Mouse (Mus musculus) midbrain, embryonic 15.5 days (tissue): Measurements from ENCODE around the gene Ndufs3. TPM values are rescaled to one million over a fixed set of nuclear protein-coding genes. Genes with fewer than 3 reads are reported as not detected.

Experiments
- polyA plus RNA-seq: library from polyadenylated mRNA; unstranded; fragments of >200 nt; fragmentation: Nextera tagmentation; extraction: Ambion mirVana; gene quantifications from 2 replicates; pipeline ENCODE4 v1.2.1, GENCODE M21; 2015

The Ndufs3 gene
- polyA plus RNA-seq, 1 experiment from 2014 or later: 202 TPM

Other genes starting within 250 kb of the Ndufs3 start
- 25.1 and 28.9 TPM in 2 replicates for gene Nup160, start 227.6 kb downstream of the Ndufs3 start, polyA plus RNA-seq
- gene Fnbp4, start 159.5 kb downstream of the Ndufs3 start, polyA plus RNA-seq: 101 and 116 TPM in 2 replicates
- 0.49 and 0.62 TPM in 2 replicates for gene Agbl2, start 122.1 kb downstream of the Ndufs3 start, polyA plus RNA-seq
- 242 and 250 TPM in 2 replicates for gene Mtch2, start 57.7 kb downstream of the Ndufs3 start, polyA plus RNA-seq
- 137 and 138 TPM in 2 replicates for gene C1qtnf4, start 19.0 kb downstream of the Ndufs3 start, polyA plus RNA-seq
- gene Kbtbd4, start 87 bp downstream of the Ndufs3 start, polyA plus RNA-seq: 70.4 and 71.1 TPM in 2 replicates
- 123 and 129 TPM in 2 replicates for gene Celf1, start 35.6 kb upstream of the Ndufs3 start, polyA plus RNA-seq
- gene Rapsn, start 130.8 kb upstream of the Ndufs3 start, polyA plus RNA-seq: 0.61 and 1.2 TPM in 2 replicates
- gene Psmc3, start 149.2 kb upstream of the Ndufs3 start, polyA plus RNA-seq: 226 and 233 TPM in 2 replicates
- 35.7 and 36.8 TPM in 2 replicates for gene Slc39a13, start 165.6 kb upstream of the Ndufs3 start, polyA plus RNA-seq
- 3.3 and 4.2 TPM in 2 replicates for gene Spi1, start 177.6 kb upstream of the Ndufs3 start, polyA plus RNA-seq
- gene Mybpc3, start 213.3 kb upstream of the Ndufs3 start, polyA plus RNA-seq: 0.05 and 0.41 TPM in 2 replicates